Mouse (Mus musculus) stomach, postnatal 0 days (tissue): ENCODE measurements at regions not wholly inside any gene's neighbourhood (a gene's known extent, or its start where the extent isn't known, plus 50 kb on each side); places are given as distances from the start of the nearest gene placed in this dataset.
A peak's percentile ranks its signal among the peaks of the same experiment; 100 is the strongest.

Source experiments
- CTCF ChIP-seq: IDR thresholded peaks from 2 replicates; pipeline ENCODE4 v1.5.1; 2016; ENCODE audit warnings: antibody characterized with exemption, low read depth, mild to moderate bottlenecking, moderate library complexity
- EP300 ChIP-seq: optimal IDR thresholded peaks from 2 replicates; pipeline ENCODE3; 2016; ENCODE audit warnings: antibody characterized with exemption

- TF ChIP-seq EP300 (peak; percentile 26), CTCF (no peak)
These were observed 54.4 kb upstream of the Sh3bp4 start for GRCm38 (mm10) chr1:89015845-89016244.
